Mouse (Mus musculus) CH12.LX (cell line): Measurements from ENCODE around the gene Myod1. TPM values are rescaled to one million over a fixed set of nuclear protein-coding genes. Genes with fewer than 3 reads are reported as not detected.

Experiments
- DNase-seq: peaks from one replicate; pipeline ENCODE4 v3.0.0-alpha.2; 2013; ENCODE audit errors: extremely low read depth
- H3K27ac ChIP-seq: 2 replicates; pipeline ENCODE4 v1.5.1; 2012; ENCODE audit warnings: low read depth, mild to moderate bottlenecking, control low read depth, moderate library complexity; ENCODE audit not compliant: insufficient read depth
- H3K27me3 ChIP-seq: replicated peaks from 2 replicates; pipeline ENCODE3; 2012; ENCODE audit warnings: inconsistent platforms
- H3K36me3 ChIP-seq, 2 experiments: replicated peaks in 1 of 2; 2 replicates each; pipeline versions ENCODE3 to v1.6.1; 2012; ENCODE audit warnings: inconsistent platforms in 1 of 2, low read length in 1 of 2, mild to moderate bottlenecking in 1 of 2, mixed read lengths in 1 of 2, moderate library complexity in 1 of 2; ENCODE audit not compliant: control insufficient read depth in 1 of 2, insufficient read depth in 1 of 2
- H3K4me1 ChIP-seq, 2 experiments: 2 replicates each; pipeline ENCODE4 v1.6.1; 2012; ENCODE audit warnings: inconsistent platforms in 1 of 2, moderate library complexity in 1 of 2; ENCODE audit not compliant: insufficient read depth in 2 of 2, control insufficient read depth in 1 of 2
- H3K4me2 ChIP-seq: 2 replicates; pipeline ENCODE4 v1.6.1; 2012; ENCODE audit warnings: low read depth, mild to moderate bottlenecking, control low read depth; ENCODE audit not compliant: poor library complexity, insufficient read depth, severe bottlenecking
- H3K4me3 ChIP-seq, 3 experiments: fragments of 150-350 bp in 1 of 3; sonication (generic) in 1 of 3; replicated peaks in 1 of 3; 2 replicates each; pipeline versions ENCODE3 to v1.5.1; 2011 to 2012; ENCODE audit warnings: low read depth in 2 of 3, low read length in 2 of 3, mild to moderate bottlenecking in 2 of 3, moderate library complexity in 2 of 3, control low read depth in 1 of 3, improper control_type of control experiment in 1 of 3, inconsistent platforms in 1 of 3, mixed read lengths in 1 of 3; ENCODE audit not compliant: poor library complexity in 1 of 3
- H3K79me2 ChIP-seq: replicated peaks from 2 replicates; pipeline ENCODE4 v1.6.1; 2012; ENCODE audit warnings: mild to moderate bottlenecking, moderate library complexity; ENCODE audit not compliant: control insufficient read depth, poor library complexity, insufficient read depth, severe bottlenecking; ENCODE audit errors: extremely low read depth
- H3K9ac ChIP-seq: 2 replicates; pipeline ENCODE4 v1.6.1; 2012; ENCODE audit warnings: low read depth, mild to moderate bottlenecking, control low read depth, moderate library complexity; ENCODE audit not compliant: insufficient read depth
- H3K9me3 ChIP-seq: replicated peaks from 2 replicates; pipeline ENCODE3; 2012; ENCODE audit warnings: low read length, inconsistent platforms, mixed read lengths
- CHD1 ChIP-seq: IDR thresholded peaks from 2 replicates; pipeline ENCODE4 v1.6.1; 2012; ENCODE audit warnings: low read depth, low read length, improper control_type of control experiment, inconsistent platforms
- CHD2 ChIP-seq: IDR thresholded peaks from 2 replicates; pipeline ENCODE4 v1.6.1; 2011; ENCODE audit warnings: low read length, improper control_type of control experiment
- CTCF ChIP-seq, 2 experiments: IDR thresholded peaks in 1 of 2; conservative IDR thresholded peaks in 1 of 2; 2 replicates each; pipeline ENCODE4 v1.5.1; 2011 to 2012; ENCODE audit warnings: low read depth in 2 of 2, low read length in 2 of 2, improper control_type of control experiment in 1 of 2, inconsistent platforms in 1 of 2, mild to moderate bottlenecking in 1 of 2, moderate library complexity in 1 of 2
- E2F4 ChIP-seq: IDR thresholded peaks from 2 replicates; pipeline ENCODE4 v1.6.1; 2011; ENCODE audit warnings: low read depth, low read length, improper control_type of control experiment; ENCODE audit not compliant: insufficient replicate concordance
- ELF1 ChIP-seq: IDR thresholded peaks from 2 replicates; pipeline ENCODE4 v1.6.1; 2014; ENCODE audit warnings: low read depth, mild to moderate bottlenecking, inconsistent platforms, low read length, improper control_type of control experiment
- ETS1 ChIP-seq: conservative IDR thresholded peaks from 2 replicates; pipeline ENCODE4 v1.6.1; 2012; ENCODE audit warnings: low read depth, mild to moderate bottlenecking, inconsistent platforms, low read length, improper control_type of control experiment, moderate library complexity
- GABPA ChIP-seq: IDR thresholded peaks from 2 replicates; pipeline ENCODE4 v1.6.1; 2012; ENCODE audit warnings: low read depth, low read length, improper control_type of control experiment, inconsistent platforms; ENCODE audit not compliant: insufficient replicate concordance
- HCFC1 ChIP-seq: IDR thresholded peaks from 2 replicates; pipeline ENCODE4 v1.6.1; 2012; ENCODE audit warnings: low read depth, mild to moderate bottlenecking, inconsistent platforms, low read length, improper control_type of control experiment
- IRF4 ChIP-seq: IDR thresholded peaks from 2 replicates; pipeline ENCODE4 v1.6.1; 2014; ENCODE audit warnings: low read depth, mild to moderate bottlenecking, inconsistent platforms, low read length, improper control_type of control experiment
- JUN ChIP-seq: IDR thresholded peaks from 2 replicates; pipeline ENCODE4 v1.6.1; 2011; ENCODE audit warnings: low read depth, mild to moderate bottlenecking, low read length, improper control_type of control experiment, moderate library complexity; ENCODE audit not compliant: insufficient read depth
- MAX ChIP-seq: IDR thresholded peaks from 2 replicates; pipeline ENCODE4 v1.6.1; 2011; ENCODE audit warnings: low read length, improper control_type of control experiment
- MAZ ChIP-seq: IDR thresholded peaks from 2 replicates; pipeline ENCODE4 v1.6.1; 2012; ENCODE audit warnings: low read depth, mild to moderate bottlenecking, inconsistent platforms, low read length, improper control_type of control experiment, moderate library complexity
- MEF2A ChIP-seq: IDR thresholded peaks from 2 replicates; pipeline ENCODE4 v1.6.1; 2014; ENCODE audit warnings: low read depth, mild to moderate bottlenecking, inconsistent platforms, low read length, improper control_type of control experiment, borderline replicate concordance
- MXI1 ChIP-seq: IDR thresholded peaks from 2 replicates; pipeline ENCODE4 v1.6.1; 2011; ENCODE audit warnings: mild to moderate bottlenecking, low read depth, low read length, improper control_type of control experiment
- NELFE ChIP-seq: IDR thresholded peaks from 2 replicates; pipeline ENCODE4 v1.6.1; 2011; ENCODE audit warnings: low read depth, low read length, improper control_type of control experiment
- NRF1 ChIP-seq: IDR thresholded peaks from 2 replicates; pipeline ENCODE4 v1.6.1; 2014; ENCODE audit warnings: low read depth, mild to moderate bottlenecking, inconsistent platforms, low read length, improper control_type of control experiment, moderate library complexity
- PAX5 ChIP-seq: IDR thresholded peaks from 2 replicates; pipeline ENCODE4 v1.6.1; 2012; ENCODE audit warnings: low read length, inconsistent platforms, mixed read lengths
- POLR2A ChIP-seq: IDR thresholded peaks from 2 replicates; pipeline ENCODE4 v1.6.1; 2011; ENCODE audit warnings: low read depth, mild to moderate bottlenecking, improper control_type of control experiment, low read length
- RAD21 ChIP-seq: IDR thresholded peaks from 2 replicates; pipeline ENCODE4 v1.6.1; 2011; ENCODE audit warnings: low read depth, mild to moderate bottlenecking, low read length, improper control_type of control experiment, moderate library complexity
- TBP ChIP-seq: conservative IDR thresholded peaks from 2 replicates; pipeline ENCODE4 v1.6.1; 2011; ENCODE audit warnings: low read depth, low read length, improper control_type of control experiment
- TCF12 ChIP-seq: IDR thresholded peaks from 2 replicates; pipeline ENCODE4 v1.6.1; 2014; ENCODE audit warnings: low read depth, mild to moderate bottlenecking, inconsistent platforms, low read length, improper control_type of control experiment
- UBTF ChIP-seq: IDR thresholded peaks from 2 replicates; pipeline ENCODE4 v1.6.1; 2012; ENCODE audit warnings: low read depth, mild to moderate bottlenecking, inconsistent platforms, low read length, improper control_type of control experiment, moderate library complexity
- USF2 ChIP-seq: conservative IDR thresholded peaks from 2 replicates; pipeline ENCODE4 v1.6.1; 2011; ENCODE audit warnings: low read depth, low read length, improper control_type of control experiment
- ZKSCAN1 ChIP-seq: IDR thresholded peaks from 2 replicates; pipeline ENCODE4 v1.6.1; 2012; ENCODE audit warnings: low read depth, inconsistent platforms, low read length, improper control_type of control experiment, borderline replicate concordance
- ZMIZ1 ChIP-seq: IDR thresholded peaks from 2 replicates; pipeline ENCODE4 v1.6.1; 2012; ENCODE audit warnings: low read depth, mild to moderate bottlenecking, inconsistent platforms, low read length, improper control_type of control experiment
- ZNF384 ChIP-seq: IDR thresholded peaks from 2 replicates; pipeline ENCODE4 v1.6.1; 2012; ENCODE audit warnings: low read depth, low read length, improper control_type of control experiment, inconsistent platforms
- dilution Hi-C: fragments of 300-500 bp; cut with MboI; formaldehyde crosslinking; loops from 2 replicates; pipeline ENCODE4 v1.14.3; 2020; ENCODE audit warnings: low sequenced_read_pairs; ENCODE audit not compliant: extremely low pct_unique_long_range_greater_than_20kb, extremely low pct_ligation_motif_present
- in situ Hi-C: fragments of 300-500 bp; cut with MboI; formaldehyde crosslinking; loops from 3 replicates; pipeline ENCODE4 v1.14.3; 2019; ENCODE audit warnings: low sequenced_read_pairs, low pct_ligation_motif_present, low pct_unique_long_range_greater_than_20kb, mixed read lengths
- polyA plus RNA-seq: library from polyadenylated mRNA; unstranded; fragments of >175 nt; gene quantifications from 2 replicates; pipeline ENCODE4 v1.2.1, GENCODE M21; 2012; ENCODE audit warnings: low read depth; ENCODE audit not compliant: insufficient read length
- total RNA-seq, 2 experiments: library from RNA; depleted of rRNA; stranded (reverse); fragments of 300-350 nt in 1 of 2; fragments of >200 nt in 1 of 2; gene quantifications; 2 replicates each; pipeline ENCODE4 v1.2.3; 2012 to 2014

The Myod1 gene
- total and polyA plus RNA-seq, 3 experiments = not detected

DNA sequence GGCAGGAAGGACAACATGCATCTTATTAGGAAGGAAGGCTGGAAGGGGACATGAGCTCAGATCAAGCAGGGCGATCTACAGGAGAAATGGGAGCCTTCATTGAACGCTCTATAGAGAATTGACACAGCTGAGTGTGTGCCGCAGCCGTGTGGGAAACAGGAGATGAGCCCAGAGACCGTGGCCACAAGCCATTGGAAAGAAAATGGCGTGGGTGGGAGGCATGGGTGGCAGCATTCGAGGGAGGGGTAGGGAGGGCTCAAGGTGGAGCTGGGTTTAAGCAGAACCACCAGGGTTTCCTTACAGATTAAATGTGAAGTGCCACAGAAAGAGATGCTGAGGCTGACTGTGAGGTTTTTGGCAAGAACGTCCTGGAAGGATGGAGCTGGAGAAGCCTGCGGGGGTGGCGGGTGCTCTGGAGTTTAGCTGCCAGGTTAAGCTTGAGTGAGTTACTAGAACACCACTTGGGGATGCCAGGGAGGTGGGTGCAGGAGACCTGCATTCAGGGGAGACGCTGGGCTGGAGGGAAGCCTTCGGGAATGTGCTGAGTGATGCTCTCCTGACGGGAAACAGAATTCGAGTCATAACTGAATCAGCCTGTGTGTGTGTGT, 39.6 kb downstream of the Myod1 start:
- Histone ChIP-seq H3K4me3 (no peak overlapping the region), H3K79me2 (no peaks in the 10 kb centered on the region), H3K4me1 (0 out of 4 replicates have a peak, but pooled peaks cover 0 to 4% of the 10 kb centered on the region in 2 experiments), H3K9me3 (no peaks in the 10 kb centered on the region), H3K27ac (no peak overlapping the region)
- dilution Hi-C loops = no loop called here
- TF ChIP-seq GABPA = no peak
- no peak for TF ChIP-seq ETS1
- TF ChIP-seq MXI1 = no peak
- TF ChIP-seq NRF1 = no peak
- no peak for TF ChIP-seq IRF4
- TF ChIP-seq MAZ = no peak
- TF ChIP-seq MEF2A = no peak
- no peak for TF ChIP-seq JUN
- TF ChIP-seq RAD21 = no peak
- no peak for TF ChIP-seq ZNF384
- no peak for TF ChIP-seq CHD1
- no peak for TF ChIP-seq ZMIZ1
- TF ChIP-seq POLR2A = no peak
- TF ChIP-seq CHD2 = no peak
- TF ChIP-seq TBP = no peak
- no peak for TF ChIP-seq USF2
- no peak for TF ChIP-seq E2F4
- no peak for TF ChIP-seq ZKSCAN1
- TF ChIP-seq TCF12 = no peak
- TF ChIP-seq, all 38 proteins: peak for 0
- in situ Hi-C loops = no loop called here
- DNase-seq = no peak
- no peak overlapping the region for H3K9ac ChIP-seq
- no peaks in the 10 kb centered on the region for H3K27me3 ChIP-seq
- no peaks in the 10 kb centered on the region for H3K36me3 ChIP-seq
- no peak overlapping the region for H3K4me2 ChIP-seq

DNA sequence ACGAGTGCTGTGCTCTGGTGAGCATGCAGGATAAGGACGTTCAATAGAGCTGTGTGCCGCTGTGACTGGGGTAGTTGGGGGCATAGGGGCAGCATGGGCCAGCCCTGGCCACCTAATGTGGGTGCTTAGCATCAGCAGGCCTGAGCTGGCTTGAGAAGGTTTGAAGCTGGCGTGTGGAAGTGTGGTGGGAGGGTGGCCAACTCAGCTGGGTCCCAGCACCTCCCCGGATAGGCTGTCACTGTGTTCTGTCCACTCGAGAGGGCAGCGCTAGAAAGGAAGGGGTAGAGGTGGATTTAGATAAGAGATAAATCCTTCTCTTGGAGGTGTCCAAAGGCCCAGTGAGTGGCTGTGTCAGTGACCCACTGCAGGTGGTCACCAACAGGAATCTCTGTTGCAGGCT, 41.2 kb downstream of the Myod1 start:
- Histone ChIP-seq H3K9ac (no peak overlapping the region), H3K36me3 (no peaks in the 10 kb centered on the region), H3K27ac (no peak overlapping the region), H3K9me3 (no peaks in the 10 kb centered on the region), H3K27me3 (no peaks in the 10 kb centered on the region), H3K4me1 (0 out of 4 replicates have a peak, but pooled peaks cover 0 to 4% of the 10 kb centered on the region in 2 experiments), H3K79me2 (no peaks in the 10 kb centered on the region), H3K4me2 (no peak overlapping the region), H3K4me3 (no peak overlapping the region)
- in situ Hi-C loops = no loop called here
- DNase-seq = no peak
- TF ChIP-seq UBTF = no peak
- TF ChIP-seq TBP = no peak
- no peak for TF ChIP-seq USF2
- no peak for TF ChIP-seq PAX5
- TF ChIP-seq HCFC1 = no peak
- no peak for TF ChIP-seq NELFE
- no peak for TF ChIP-seq NRF1
- no peak for TF ChIP-seq ZNF384
- TF ChIP-seq POLR2A = no peak
- no peak for TF ChIP-seq ETS1
- TF ChIP-seq MAX = no peak
- no peak for TF ChIP-seq TCF12
- no peak for TF ChIP-seq E2F4
- no peak for TF ChIP-seq ELF1
- TF ChIP-seq CTCF (conservative IDR thresholded peaks at IDR 0.05 in 1 of 2, IDR thresholded peaks at IDR 0.05 in 1 of 2; ENCODE audit: low read depth in 2 of 2, low read length in 2 of 2) = no peak
- no peak for TF ChIP-seq MXI1
- dilution Hi-C loops = no loop called here
